Mouse (Mus musculus): ENCODE data around the gene Spata25.

The Spata25 gene

GRCm38 (mm10) chr2:164791841-164792261 is 36.5 kb downstream of the Spata25 start:
- in situ Hi-C loops (cut with MboI; ENCODE audit: low pct_unique_long_range_greater_than_20kb in 1 of 2, low sequenced_read_pairs in 2 of 2, unreplicated experiment in 1 of 2) = no loop called here

DNA sequence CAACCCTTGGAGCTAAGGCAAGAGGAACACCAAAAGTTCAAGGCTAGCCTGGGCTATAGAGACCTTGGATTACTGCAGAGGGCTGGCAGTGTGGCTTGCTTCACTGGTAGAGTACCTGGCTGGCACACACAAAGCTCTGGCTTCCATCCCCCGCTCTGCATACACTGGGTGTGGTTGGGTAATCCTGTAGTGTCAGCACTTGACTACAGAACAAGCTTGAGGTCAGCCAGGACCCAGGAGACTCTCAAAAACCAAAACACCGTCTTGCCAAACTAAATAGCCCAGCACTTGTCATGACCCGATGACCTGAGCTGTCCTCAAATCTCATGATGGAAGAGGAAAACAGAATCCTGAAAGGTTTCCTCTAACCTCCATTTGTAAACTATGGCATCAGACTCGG is 37.9 kb downstream of the Spata25 start:
- in situ Hi-C loops (cut with MboI; ENCODE audit: low pct_unique_long_range_greater_than_20kb in 1 of 2, low sequenced_read_pairs in 2 of 2, unreplicated experiment in 1 of 2) = no loop called here

DNA sequence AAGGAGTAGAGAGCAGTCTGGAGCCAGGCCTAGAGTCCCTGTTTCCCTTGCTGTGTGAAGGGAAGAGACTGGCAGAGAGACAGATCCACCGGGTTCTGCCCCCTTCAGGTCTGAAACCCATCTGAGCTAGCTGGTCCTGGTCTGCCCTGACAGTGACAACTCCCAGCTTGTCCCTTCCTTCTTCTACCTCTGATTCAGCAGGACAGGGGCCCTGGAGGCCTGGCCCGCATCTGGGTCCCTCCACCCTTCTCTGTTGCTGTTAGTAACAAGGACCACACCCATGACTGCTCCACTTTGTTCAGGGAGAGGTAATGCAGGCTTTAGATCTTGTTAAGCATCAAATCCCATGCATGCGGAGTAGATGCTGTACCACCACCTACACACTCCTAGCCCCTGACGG is 39.9 kb downstream of the Spata25 start:
- in situ Hi-C loops (cut with MboI; ENCODE audit: low pct_unique_long_range_greater_than_20kb in 1 of 2, low sequenced_read_pairs in 2 of 2, unreplicated experiment in 1 of 2) = no loop called here

DNA sequence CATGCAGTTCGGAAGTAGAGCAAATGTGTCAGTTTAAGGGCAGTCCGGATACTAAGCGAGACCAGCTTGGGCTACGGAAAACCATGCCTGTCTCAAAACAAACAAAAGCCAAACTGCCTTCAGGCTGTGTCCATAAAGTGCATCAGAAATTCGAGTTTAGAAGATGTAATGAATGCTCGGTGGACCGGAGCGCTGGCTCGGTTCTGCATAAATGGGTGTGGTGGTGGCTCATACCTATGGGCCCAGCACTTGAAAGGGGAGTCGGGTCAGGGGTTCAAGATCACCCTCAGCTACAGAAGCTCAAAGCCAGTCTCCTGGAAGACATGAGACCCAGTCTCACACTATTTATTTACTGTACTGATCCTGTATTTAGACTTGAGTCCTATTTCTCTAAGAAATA is 40.6 kb downstream of the Spata25 start:
- in situ Hi-C loops (cut with MboI; ENCODE audit: low pct_unique_long_range_greater_than_20kb in 1 of 2, low sequenced_read_pairs in 2 of 2, unreplicated experiment in 1 of 2) = no loop called here

DNA sequence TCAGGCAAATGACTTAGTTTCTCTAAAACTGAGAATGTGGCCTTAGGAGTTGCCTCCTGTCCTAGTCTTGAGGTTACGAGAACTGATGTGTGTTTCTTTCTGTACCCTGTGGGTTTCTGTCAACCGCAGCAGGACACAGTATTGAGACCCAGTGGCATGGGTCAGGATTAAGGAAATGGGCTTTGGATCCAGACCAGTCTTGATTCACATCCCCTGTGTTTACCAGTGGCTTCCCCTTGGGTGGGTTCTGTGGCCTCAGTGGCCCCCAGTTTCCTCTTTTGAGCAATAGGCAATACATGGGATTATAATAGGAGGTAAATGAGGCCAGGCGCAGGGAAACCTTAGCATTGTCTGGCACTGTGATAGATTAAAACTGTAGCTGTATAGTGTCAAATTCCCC is 41.3 kb downstream of the Spata25 start:
- in situ Hi-C loops (cut with MboI; ENCODE audit: low pct_unique_long_range_greater_than_20kb in 1 of 2, low sequenced_read_pairs in 2 of 2, unreplicated experiment in 1 of 2) = no loop called here

- in situ Hi-C loops (cut with MboI; ENCODE audit: low pct_unique_long_range_greater_than_20kb in 1 of 2, low sequenced_read_pairs in 2 of 2, unreplicated experiment in 1 of 2) = no loop called here
Observed at GRCm38 (mm10) chr2:164786388-164786885, 41.9 kb downstream of the Spata25 start.

GRCm38 (mm10) chr2:164785481-164786387 is 42.6 kb downstream of the Spata25 start, which contains the start of gene Snx21:
TSS of gene Snx21 (plus strand) at chr2:164785823.
- in situ Hi-C loops (cut with MboI; ENCODE audit: low pct_unique_long_range_greater_than_20kb in 1 of 2, low sequenced_read_pairs in 2 of 2, unreplicated experiment in 1 of 2) = no loop called here

GRCm38 (mm10) chr2:164784869-164785420 is 43.4 kb downstream of the Spata25 start:
- in situ Hi-C loops (cut with MboI; ENCODE audit: low pct_unique_long_range_greater_than_20kb in 1 of 2, low sequenced_read_pairs in 2 of 2, unreplicated experiment in 1 of 2) = no loop called here

DNA sequence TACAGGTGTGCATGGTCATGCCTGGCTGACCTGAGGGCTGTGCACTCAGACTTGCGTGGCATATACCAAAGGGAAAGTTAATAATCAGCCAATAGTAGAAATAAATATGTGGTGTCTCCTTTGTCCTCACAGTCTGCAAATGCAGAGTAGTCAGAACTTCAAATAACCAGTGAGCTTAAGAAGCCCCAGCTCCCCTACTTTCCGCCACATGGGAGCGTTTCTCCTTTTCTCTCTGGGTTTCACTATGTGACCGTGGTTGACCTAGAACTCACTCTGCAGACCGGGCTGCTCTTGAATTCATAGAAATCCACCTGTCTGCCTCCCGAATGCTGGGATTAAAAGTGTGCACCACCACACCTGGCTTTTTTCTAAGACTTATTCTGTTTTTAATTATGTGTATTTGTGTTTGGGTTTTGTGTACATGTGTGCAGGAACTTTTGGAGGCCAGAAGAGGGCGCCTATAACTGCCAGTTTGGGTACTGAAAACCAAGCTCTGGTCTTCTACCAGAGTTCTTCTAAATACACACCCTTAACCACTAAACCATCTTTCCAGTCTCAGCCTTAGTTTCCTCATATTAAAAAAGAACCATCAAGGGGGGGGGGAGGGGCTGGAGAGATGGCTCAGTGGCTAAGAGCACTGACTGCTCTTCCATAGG is 44.3 kb downstream of the Spata25 start:
- in situ Hi-C loops (cut with MboI; ENCODE audit: low pct_unique_long_range_greater_than_20kb in 1 of 2, low sequenced_read_pairs in 2 of 2, unreplicated experiment in 1 of 2) = no loop called here

DNA sequence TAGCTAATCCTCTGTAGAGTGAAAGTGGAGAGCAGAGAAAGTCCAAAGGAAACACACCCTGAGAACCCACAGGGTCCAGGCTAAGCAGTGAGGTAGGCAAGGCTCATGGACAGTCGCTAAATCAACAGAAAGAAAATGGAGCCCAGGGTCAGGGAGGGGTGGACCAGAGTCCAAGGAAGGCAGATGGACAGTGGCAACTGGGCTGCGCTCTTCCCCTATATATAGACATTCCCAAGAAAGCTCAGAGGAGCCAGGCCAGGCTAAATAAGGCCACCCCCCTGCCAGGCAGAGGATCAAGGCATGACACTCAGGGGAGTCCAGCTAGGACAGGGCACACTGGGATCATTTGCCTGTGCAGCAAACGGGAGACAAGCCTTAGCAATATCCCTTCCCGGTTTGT is 46.5 kb downstream of the Spata25 start:
- in situ Hi-C loops (cut with MboI; ENCODE audit: low pct_unique_long_range_greater_than_20kb in 1 of 2, low sequenced_read_pairs in 2 of 2, unreplicated experiment in 1 of 2) = no loop called here

- in situ Hi-C loops (cut with MboI; ENCODE audit: low pct_unique_long_range_greater_than_20kb in 1 of 2, low sequenced_read_pairs in 2 of 2, unreplicated experiment in 1 of 2) = no loop called here
Observed at GRCm38 (mm10) chr2:164779481-164780086, 48.8 kb downstream of the Spata25 start, which contains the start of gene Tnnc2. TSS of gene Tnnc2 (minus strand) at chr2:164779967.

- in situ Hi-C loops (cut with MboI; ENCODE audit: low pct_unique_long_range_greater_than_20kb in 1 of 2, low sequenced_read_pairs in 2 of 2, unreplicated experiment in 1 of 2) = no loop called here
Observed at GRCm38 (mm10) chr2:164778809-164779208, 49.5 kb downstream of the Spata25 start.

- in situ Hi-C loops (cut with MboI; ENCODE audit: low pct_unique_long_range_greater_than_20kb in 1 of 2, low sequenced_read_pairs in 2 of 2, unreplicated experiment in 1 of 2) = no loop called here
Observed at GRCm38 (mm10) chr2:164778015-164778287, 50.4 kb downstream of the Spata25 start.

- in situ Hi-C loops (cut with MboI; ENCODE audit: low pct_unique_long_range_greater_than_20kb in 1 of 2, low sequenced_read_pairs in 2 of 2, unreplicated experiment in 1 of 2) = no loop called here
Observed at GRCm38 (mm10) chr2:164777246-164778014, 50.9 kb downstream of the Spata25 start.

- in situ Hi-C loops (cut with MboI; ENCODE audit: low pct_unique_long_range_greater_than_20kb in 1 of 2, low sequenced_read_pairs in 2 of 2, unreplicated experiment in 1 of 2) = no loop called here
Observed at GRCm38 (mm10) chr2:164776801-164777200, 51.5 kb downstream of the Spata25 start.
